Mouse (Mus musculus) megakaryocyte progenitor cell, adult 5-6 weeks (primary cell): ENCODE results near the gene Arl15. TPM values are rescaled to one million over a fixed set of nuclear protein-coding genes. Genes with fewer than 3 reads are reported as not detected.

ENCODE experiments used
- ATAC-seq: replicated peaks from 2 replicates; pipeline ENCODE4 v1.8.0; 2016; ENCODE audit warnings: mild to moderate bottlenecking, moderate TSS enrichment, inconsistent platforms; ENCODE audit not compliant: poor library complexity
- total RNA-seq, 2 experiments: library from RNA; stranded (forward) in 1 of 2; stranded (reverse) in 1 of 2; fragments of 157-497, 149-512 nt in 1 of 2; fragments of 200-1000 nt in 1 of 2; gene quantifications; 2 replicates each; pipeline versions ENCODE4 v1.2.3 to v1.2.4; 2015 to 2017

Gene Arl15
- total RNA-seq, 2 experiments from 2014 or later: 14.9 to 17.5 TPM

- ATAC-seq: no peak
These were observed 395.1 kb downstream of the Arl15 start for GRCm38 (mm10) chr13:114189441-114189840.

GRCm38 (mm10) chr13:114190898-114191297 is 396.6 kb downstream of the Arl15 start:
- ATAC-seq: no peak

- no peak for ATAC-seq
These were observed 404.0 kb downstream of the Arl15 start for GRCm38 (mm10) chr13:114198252-114198799.

GRCm38 (mm10) chr13:114199746-114200145 is 405.4 kb downstream of the Arl15 start:
- ATAC-seq: no peak

GRCm38 (mm10) chr13:114200545-114200944 is 406.2 kb downstream of the Arl15 start:
- ATAC-seq: no peak

GRCm38 (mm10) chr13:114202806-114203570 is 408.7 kb downstream of the Arl15 start:
- no peak for ATAC-seq

Other genes starting within 250 kb of the Arl15 start
- gene Snx18, start 175.9 kb upstream of the Arl15 start, total RNA-seq (2015): 35.4 and 45.4 TPM in 2 replicates
- gene Snx18, start 175.9 kb upstream of the Arl15 start, total RNA-seq (2017): 40.1 and 42.2 TPM in 2 replicates
- gene Hspb3, start 130.8 kb upstream of the Arl15 start, total RNA-seq (2015): not detected in 2 replicates
- gene Hspb3, start 130.8 kb upstream of the Arl15 start, total RNA-seq (2017): not detected in 2 replicates